Mouse (Mus musculus) megakaryocyte, embryonic 14.5 days (primary cell): Measurements from ENCODE around the gene Ppm1m. TPM values are rescaled to one million over a fixed set of nuclear protein-coding genes. Genes with fewer than 3 reads are reported as not detected.

Source experiments
- H3K27me3 ChIP-seq: replicated peaks from 2 replicates; pipeline ENCODE3; 2012; ENCODE audit warnings: inconsistent platforms
- H3K36me3 ChIP-seq: replicated peaks from 2 replicates; pipeline ENCODE3; 2012; ENCODE audit warnings: low read length, inconsistent platforms, mixed read lengths
- H3K4me1 ChIP-seq: 2 replicates; pipeline ENCODE4 v1.6.1; 2012; ENCODE audit warnings: inconsistent platforms
- H3K4me3 ChIP-seq: replicated peaks from 2 replicates; pipeline ENCODE3; 2012; ENCODE audit warnings: moderate library complexity, mild to moderate bottlenecking, inconsistent platforms
- H3K9me3 ChIP-seq: 2 replicates; pipeline ENCODE4 v1.6.1; 2012; ENCODE audit warnings: inconsistent platforms
- FLI1 ChIP-seq: IDR thresholded peaks from 2 replicates; pipeline ENCODE4 v1.6.1; 2012; ENCODE audit warnings: low read length, inconsistent platforms, mixed read lengths
- GATA1 ChIP-seq: IDR thresholded peaks from 3 replicates; pipeline ENCODE4 v1.6.1; 2012; ENCODE audit warnings: mixed read lengths, low read length, inconsistent platforms, borderline replicate concordance
- polyA plus RNA-seq: library from polyadenylated mRNA; stranded (reverse); fragments of >175 nt; gene quantifications from 2 replicates; pipeline ENCODE4 v1.2.3, GENCODE M21; 2012; ENCODE audit warnings: low replicate concordance; ENCODE audit not compliant: insufficient read depth

Ppm1m gene
- polyA plus RNA-seq, 1 experiment = 8.2 TPM

- Histone ChIP-seq H3K4me1 (peaks cover 27% of the 10 kb centered on the region), H3K27me3 (peaks cover 66% of the 10 kb centered on the region), H3K4me3 (no peak overlapping the region), H3K9me3 (no peaks in the 10 kb centered on the region), H3K36me3 (no peaks in the 10 kb centered on the region)
- TF ChIP-seq FLI1 = no peak
- no peak for TF ChIP-seq GATA1
These were observed 54.0 kb downstream of the Ppm1m start for GRCm38 (mm10) chr9:106145582-106145981.

Other genes starting within 250 kb of the Ppm1m start
- not detected in 2 replicates for gene Col6a5, start 239.1 kb downstream of the Ppm1m start, polyA plus RNA-seq
- gene Col6a4, start 103.0 kb downstream of the Ppm1m start, polyA plus RNA-seq = not detected in 2 replicates
- 1.1 and 4.1 TPM in 2 replicates for gene Glyctk, start 41.6 kb downstream of the Ppm1m start, polyA plus RNA-seq
- 3.7 and 4.5 TPM in 2 replicates for gene Wdr82, start 28.8 kb downstream of the Ppm1m start, polyA plus RNA-seq
- gene Twf2, start 3.4 kb upstream of the Ppm1m start, polyA plus RNA-seq = 149 TPM in 2 replicates
- 0.63 and 2.3 TPM in 2 replicates for gene Tlr9, start 22.9 kb upstream of the Ppm1m start, polyA plus RNA-seq
- gene Alas1, start 48.9 kb upstream of the Ppm1m start, polyA plus RNA-seq = 13.1 and 14.8 TPM in 2 replicates
- 3.5 and 6.6 TPM in 2 replicates for gene Poc1a, start 81.3 kb upstream of the Ppm1m start, polyA plus RNA-seq
- gene Dusp7, start 168.9 kb upstream of the Ppm1m start, polyA plus RNA-seq = 6.2 and 7.5 TPM in 2 replicates
- 30.4 and 41.5 TPM in 2 replicates for gene Rpl29, start 229.7 kb upstream of the Ppm1m start, polyA plus RNA-seq
- gene Acy1, start 238.6 kb upstream of the Ppm1m start, polyA plus RNA-seq = 3.3 and 4.4 TPM in 2 replicates
- gene Abhd14b, start 247.7 kb upstream of the Ppm1m start, polyA plus RNA-seq = 2.4 TPM in 1 of 2 replicates, not detected in the other
- gene Abhd14a, start 247.9 kb upstream of the Ppm1m start, polyA plus RNA-seq = 3.3 and 10.6 TPM in 2 replicates